Mouse (Mus musculus) cortical plate, adult 2 months (tissue): ENCODE results near the gene Tmem198.

Source experiments
- CTCF ChIP-seq: fragments of 200-500 bp; IDR thresholded peaks from 2 replicates; pipeline ENCODE4 v1.5.1; 2011; ENCODE audit warnings: mild to moderate bottlenecking, control low read depth, low read length; ENCODE audit not compliant: insufficient read depth; ENCODE audit errors: extremely low read depth
- POLR2A ChIP-seq: fragments of 200-500 bp; IDR thresholded peaks from 2 replicates; pipeline ENCODE4 v1.6.1; 2011; ENCODE audit warnings: mild to moderate bottlenecking, low read length, control low read depth; ENCODE audit not compliant: insufficient read depth; ENCODE audit errors: extremely low read depth

DNA sequence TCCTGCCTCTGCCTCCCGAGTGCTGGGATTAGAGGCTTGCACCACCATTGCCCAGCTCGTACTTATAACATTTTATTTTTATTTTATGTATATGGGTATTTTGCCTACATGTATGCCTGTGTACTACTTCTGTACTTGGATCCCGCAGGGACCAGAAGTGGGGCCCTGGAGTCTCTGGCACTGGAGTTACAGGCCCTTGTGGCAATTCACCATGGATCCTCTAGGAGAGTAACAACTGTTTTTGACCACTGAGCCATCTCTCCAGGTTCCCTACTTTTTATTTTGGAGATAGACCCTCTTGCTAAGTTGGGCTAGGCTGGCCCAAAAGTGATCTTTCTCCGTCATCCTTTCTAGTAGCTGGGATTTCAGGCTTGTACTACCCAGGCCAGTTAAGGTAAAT, 39.1 kb downstream of the Tmem198 start:
- TF ChIP-seq CTCF (no peak), POLR2A (no peak)
